Mouse (Mus musculus): ENCODE results near the gene Olfr1351.
"Not testable (repeated sequence)": the region's sequence is repeated elsewhere in the genome, so short reads cannot be mapped to it uniquely, and the experiment has no call there.

Gene Olfr1351

DNA sequence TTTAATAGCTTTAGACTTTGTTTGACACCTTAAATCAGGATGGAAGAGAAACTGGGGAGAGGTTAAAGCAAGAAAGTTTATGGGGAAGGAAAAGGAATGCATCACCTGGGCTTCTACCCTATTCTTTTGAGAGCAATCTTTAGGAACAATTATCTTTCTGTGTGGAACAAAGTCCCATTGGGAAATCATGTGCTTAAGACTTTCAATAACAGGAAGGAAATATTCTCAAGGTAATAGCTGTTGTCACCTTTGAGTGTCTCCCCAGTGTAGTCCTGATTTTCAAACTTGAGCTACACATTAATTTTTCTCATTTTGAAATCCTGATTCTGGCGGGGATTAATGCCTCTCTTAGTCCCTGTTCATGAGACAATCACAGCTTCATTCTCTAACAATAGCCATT, at the start of gene Olfr1351:
Gene Olfr1351, plus strand, starts transcription at position 301 of the 400 bp plus-strand sequence.
- DNase-seq (ENCODE audit: low read depth, low spot score) = no peak

DNA sequence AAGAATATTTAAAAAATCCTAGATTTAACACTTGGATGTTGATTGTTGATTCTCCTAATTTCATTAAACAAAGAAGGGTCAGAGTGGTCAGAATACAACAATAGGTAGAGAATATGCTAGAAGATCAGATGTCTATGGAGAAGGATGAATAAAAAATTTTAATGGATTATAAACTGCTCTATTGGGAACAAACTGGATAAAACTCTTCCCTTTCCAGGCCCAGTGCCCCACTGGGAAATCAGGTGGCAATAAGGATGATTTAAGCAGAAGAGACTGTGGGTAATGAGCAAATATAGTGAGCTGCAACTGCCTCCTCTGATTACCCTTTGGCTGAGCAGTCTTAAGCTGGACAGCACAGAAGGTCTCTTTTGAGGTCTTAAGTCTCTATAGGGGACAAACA, 49.3 kb upstream of the Olfr1351 start, which contains the start of gene Olfr1353:
Gene Olfr1353, plus strand, starts transcription at position 301 of the 400 bp plus-strand sequence.
- DNase-seq (ENCODE audit: low read depth, low spot score) = not testable (repeated sequence)

DNA sequence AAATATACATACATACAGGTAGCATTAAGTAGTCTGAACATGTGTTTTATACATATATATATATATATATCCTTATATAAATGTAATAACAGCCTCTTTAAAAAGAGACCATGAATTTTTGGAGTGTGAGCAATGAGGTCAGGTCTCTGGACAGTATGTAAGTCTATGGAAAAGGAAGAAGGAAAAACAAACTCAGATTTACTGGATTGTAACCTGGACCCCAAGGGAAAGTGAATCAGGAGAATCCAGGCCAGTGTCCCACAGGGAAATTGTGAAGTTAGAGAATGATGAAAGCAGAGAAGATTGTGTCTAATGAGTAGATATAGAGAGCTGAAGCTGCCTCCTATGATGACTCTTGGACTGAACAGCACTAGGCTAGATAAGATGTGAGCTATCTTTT, 31.5 kb upstream of the Olfr1351 start, which contains the start of gene Olfr1352:
Gene Olfr1352, plus strand, starts transcription at position 301 of the 400 bp plus-strand sequence.
- no peak for DNase-seq (ENCODE audit: low read depth, low spot score)

DNA sequence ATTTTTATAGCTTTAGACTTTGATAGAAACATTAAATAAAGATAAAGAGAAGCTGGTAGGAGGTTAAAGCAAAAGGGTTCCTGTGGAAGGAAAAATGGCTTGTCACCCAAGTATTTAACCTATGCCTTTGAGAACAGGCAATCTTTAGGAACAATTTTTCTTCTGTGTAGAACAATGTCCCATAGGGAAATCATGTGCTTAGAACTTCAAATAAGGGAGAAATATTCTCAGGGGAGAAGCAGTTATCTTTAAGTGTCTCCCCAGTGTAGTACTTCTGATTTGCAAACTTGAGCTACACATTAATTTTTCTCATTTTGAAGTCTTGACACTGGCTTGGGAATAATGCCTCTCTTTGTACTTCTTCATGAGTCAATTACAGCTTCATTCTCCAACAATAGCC, 16.2 kb downstream of the Olfr1351 start, which contains the start of gene Olfr57:
Gene Olfr57, plus strand, starts transcription at position 301 of the 400 bp plus-strand sequence.
- DNase-seq (ENCODE audit: low read depth, low spot score) = no peak

DNA sequence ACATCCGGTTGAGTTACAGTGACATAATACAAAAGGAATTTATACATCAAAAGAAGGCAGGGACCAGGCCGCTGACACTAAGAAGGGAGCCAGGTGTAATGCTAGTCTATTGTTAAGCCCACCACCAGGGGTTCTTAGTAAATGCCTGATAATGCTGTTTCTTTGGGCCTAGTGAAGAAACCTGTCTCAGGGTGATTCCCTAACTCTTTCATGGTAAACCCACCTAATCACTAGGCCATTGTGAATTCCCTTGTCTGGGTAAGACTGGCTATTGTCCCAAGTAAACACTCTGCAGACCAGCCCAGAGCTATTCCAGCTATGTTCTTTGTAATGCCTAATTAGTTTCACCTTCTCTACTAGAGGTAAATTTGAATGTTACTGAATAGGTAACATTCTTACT, 30.2 kb downstream of the Olfr1351 start:
- peak; percentile 91 for DNase-seq (ENCODE audit: low read depth, low spot score)

DNA sequence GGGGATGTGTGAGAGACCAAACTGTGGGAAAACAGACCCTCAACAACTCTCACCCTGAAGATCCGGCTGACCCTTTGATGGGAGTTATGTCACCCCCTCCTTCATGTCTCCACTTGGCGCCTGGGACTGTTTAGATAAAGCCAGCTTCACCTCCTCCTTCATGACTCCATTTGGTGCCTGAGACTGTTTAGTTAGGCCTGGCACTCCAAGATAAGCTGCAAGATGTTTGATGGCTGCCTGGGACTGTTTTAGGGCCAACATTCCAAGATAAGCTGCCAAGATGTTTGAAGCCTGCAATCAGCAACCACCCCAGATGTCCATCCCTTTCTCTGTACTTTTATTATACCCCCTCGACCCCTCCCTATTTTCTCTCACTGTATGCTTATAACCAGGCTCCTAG, 45.1 kb downstream of the Olfr1351 start:
- not testable (repeated sequence) for DNase-seq (ENCODE audit: low read depth, low spot score)

Measured in ZHBTc4 (cell line).